ENCODE assay signal across 14 mouse cellular contexts in genomic region chr8:107552234-107552633, GRCm38 (mm10). TPM values are rescaled to one million over a fixed set of nuclear protein-coding genes. Genes with fewer than 3 reads are reported as not detected.
A peak's percentile ranks its signal among the peaks of the same experiment; 100 is the strongest.
DNase-seq lines count a peak whose midpoint lies in the region; ATAC-seq and TF ChIP-seq lines count a peak whose summit lies in the region.
"Had no signal": no experiment of that assay in that cellular context is flagged by ENCODE, and none has a peak within 500 bp of the region (broad histone marks: within the 10 kb centered on the region; RNA-seq: fewer than 3 reads in every experiment).

No protein-coding gene starts in this region.

- peak; percentile 42 for DNase-seq in liver, postnatal 0 days
- DNase-seq in liver, embryonic 11.5 days (ENCODE audit: low spot score), result no peak
- peak; percentile 89 for DNase-seq in MEL (ENCODE audit: low read depth, low spot score)
- no peak for DNase-seq in cerebellum, postnatal 14 days
- no peak for DNase-seq in Muller cell, postnatal 12 days (ENCODE audit: inconsistent ontology term)
- DNase-seq: adrenal gland, postnatal 10 days; layer of hippocampus, adult 9-11 months; midbrain, embryonic 14.5 days; right cerebral cortex, adult 18-20 months had no signal

- H3K27ac ChIP-seq in liver, postnatal 0 days (ENCODE audit: low read depth), result no peak overlapping the region
- no peak overlapping the region for H3K27ac ChIP-seq in liver, embryonic 11.5 days (ENCODE audit: low read depth, low read length)
- H3K27ac ChIP-seq in MEL (ENCODE audit: control insufficient read depth, low read depth, low read length), result no peak overlapping the region
- peak overlapping the region; percentile 41; the same call in 1 of the 2 replicates for H3K27ac ChIP-seq in embryonic facial prominence, embryonic 12.5 days
- H3K27ac ChIP-seq: kidney, postnatal 0 days; lung, embryonic 15.5 days had no signal

- TF ChIP-seq POLR2A in MEL (IDR thresholded peaks at IDR 0.05; ENCODE audit: control insufficient read depth in 1 of 2, insufficient read depth in 1 of 2, low read depth in 1 of 2, low read length in 2 of 2, poor library complexity in 1 of 2), result no peak

- no peak for TF ChIP-seq EP300 in liver, postnatal 0 days (IDR thresholded peaks at IDR 0.05; ENCODE audit: low read depth)
- no peak for TF ChIP-seq EP300 in MEL (IDR thresholded peaks at IDR 0.05; ENCODE audit: low read depth in 1 of 2, low read length in 2 of 2)

- H3K79me2 ChIP-seq in MEL (ENCODE audit: control insufficient read depth, insufficient read depth, low read length, poor library complexity), result no peaks in the 10 kb centered on the region

- no peak overlapping the region for H3K9ac ChIP-seq in liver, postnatal 0 days (replicated peaks)
- no peak overlapping the region for H3K9ac ChIP-seq in liver, embryonic 11.5 days (ENCODE audit: low read depth, low read length)
- no peak overlapping the region for H3K9ac ChIP-seq in MEL (ENCODE audit: control insufficient read depth, low read depth, low read length, poor library complexity, severe bottlenecking)
- H3K9ac ChIP-seq in embryonic facial prominence, embryonic 12.5 days, result no peak overlapping the region
- H3K9ac ChIP-seq: lung, embryonic 15.5 days had no signal

- peaks cover 47% of the 10 kb centered on the region for H3K36me3 ChIP-seq in liver, postnatal 0 days (replicated peaks; ENCODE audit: insufficient read depth, low read length)
- H3K36me3 ChIP-seq in liver, embryonic 11.5 days (ENCODE audit: control insufficient read depth, insufficient read depth, low read length), result peaks cover 5% of the 10 kb centered on the region; the same call in 1 of the 2 replicates
- 0 out of 4 replicates have a peak, but pooled peaks cover 0 to 2% of the 10 kb centered on the region in 2 experiments for H3K36me3 ChIP-seq in MEL (ENCODE audit: control insufficient read depth in 1 of 2, insufficient read depth in 2 of 2, low read length in 2 of 2)
- peaks cover 62% of the 10 kb centered on the region for H3K36me3 ChIP-seq in embryonic facial prominence, embryonic 12.5 days

- H3K4me1 ChIP-seq in liver, postnatal 0 days (ENCODE audit: insufficient read depth), result no peaks in the 10 kb centered on the region
- H3K4me1 ChIP-seq in liver, embryonic 11.5 days (replicated peaks; ENCODE audit: control insufficient read depth, insufficient read depth, low read length), result no peaks in the 10 kb centered on the region
- no peaks in the 10 kb centered on the region; a peak in 1 of 4 replicates for H3K4me1 ChIP-seq in MEL (ENCODE audit: control insufficient read depth in 1 of 2, insufficient read depth in 2 of 2, low read length in 2 of 2)
- H3K4me1 ChIP-seq in embryonic facial prominence, embryonic 12.5 days, result peaks cover 4% of the 10 kb centered on the region; the same call in 1 of the 2 replicates

- H3K9me3 ChIP-seq in liver, postnatal 0 days (ENCODE audit: low read length), result no peaks in the 10 kb centered on the region
- no peaks in the 10 kb centered on the region for H3K9me3 ChIP-seq in liver, embryonic 11.5 days (ENCODE audit: control insufficient read depth, low read length)
- no peaks in the 10 kb centered on the region for H3K9me3 ChIP-seq in MEL (replicated peaks; ENCODE audit: insufficient read depth, low read length)
- H3K9me3 ChIP-seq in embryonic facial prominence, embryonic 12.5 days, result no peaks in the 10 kb centered on the region
- H3K9me3 ChIP-seq: lung, embryonic 15.5 days had no signal

- no peak overlapping the region for H3K4me2 ChIP-seq in liver, postnatal 0 days (ENCODE audit: low read depth, low read length)
- H3K4me2 ChIP-seq in liver, embryonic 11.5 days, result no peak overlapping the region
- 0 out of 2 replicates have a peak overlapping the region, but pooled peaks have one; percentile 24 for H3K4me2 ChIP-seq in embryonic facial prominence, embryonic 12.5 days (replicated peaks)
- H3K4me2 ChIP-seq: heart, embryonic 11.5 days; lung, embryonic 15.5 days had no signal

- no peak for TF ChIP-seq CTCF in liver, postnatal 0 days (IDR thresholded peaks at IDR 0.05; ENCODE audit: low read depth)
- no peak for TF ChIP-seq CTCF in MEL (IDR thresholded peaks at IDR 0.05 in 2 of 3, conservative IDR thresholded peaks at IDR 0.05 in 1 of 3; ENCODE audit: control insufficient read depth in 1 of 3, insufficient read depth in 1 of 3, low read depth in 2 of 3, low read length in 3 of 3, poor library complexity in 1 of 3, severe bottlenecking in 1 of 3)

- no peaks in the 10 kb centered on the region for H3K27me3 ChIP-seq in liver, postnatal 0 days (ENCODE audit: insufficient read depth, low read length)
- no peaks in the 10 kb centered on the region for H3K27me3 ChIP-seq in liver, embryonic 11.5 days (replicated peaks; ENCODE audit: control insufficient read depth, insufficient read depth, low read length)
- no peaks in the 10 kb centered on the region for H3K27me3 ChIP-seq in MEL (ENCODE audit: control insufficient read depth in 1 of 2, insufficient read depth in 2 of 2, low read length in 2 of 2)
- H3K27me3 ChIP-seq in embryonic facial prominence, embryonic 12.5 days, result no peaks in the 10 kb centered on the region
- H3K27me3 ChIP-seq: lung, embryonic 15.5 days had no signal

- TF ChIP-seq RAD21 in MEL (IDR thresholded peaks at IDR 0.05; ENCODE audit: low read depth, low read length), result no peak

- no peak overlapping the region for H3K4me3 ChIP-seq in liver, postnatal 0 days (ENCODE audit: low read depth, low read length)
- H3K4me3 ChIP-seq in liver, embryonic 11.5 days (ENCODE audit: low read depth, low read length), result no peak overlapping the region
- H3K4me3 ChIP-seq in MEL (ENCODE audit: control insufficient read depth in 1 of 2, insufficient read depth in 1 of 2, low read depth in 2 of 2, low read length in 2 of 2), result no peak overlapping the region
- peak overlapping the region; percentile 2; the same call in 1 of the 2 replicates for H3K4me3 ChIP-seq in embryonic facial prominence, embryonic 12.5 days
- H3K4me3 ChIP-seq: lung, embryonic 15.5 days had no signal

- WGBS in liver, postnatal 0 days (ENCODE audit: insufficient replicate concordance), result 33% methylated on average over 6 of the region's 6 CpGs
- 39% methylated on average over 6 of the region's 6 CpGs for WGBS in liver, embryonic 11.5 days
- WGBS in embryonic facial prominence, embryonic 12.5 days, result 65% methylated on average over 6 of the region's 6 CpGs

- no peak for ATAC-seq in liver, postnatal 0 days
- ATAC-seq in liver, embryonic 11.5 days (replicated peaks; ENCODE audit: low FRiP score), result no peak
- no peak for ATAC-seq in embryonic facial prominence, embryonic 12.5 days (ENCODE audit: insufficient number of reproducible peaks, insufficient read depth, low FRiP score, low TSS enrichment)
- peak; percentile 99 for ATAC-seq in megakaryocyte, adult 5-6 weeks (ENCODE audit: poor library complexity, severe bottlenecking)

TF ChIP-seq in MEL, 35 proteins besides CTCF, POLR2A, EP300 and RAD21:
- TF ChIP-seq ELF1 (IDR thresholded peaks at IDR 0.05; ENCODE audit: low read depth, low read length) (peak; percentile 76), GABPA (IDR thresholded peaks at IDR 0.05; ENCODE audit: low read depth, low read length) (no peak), CHD1 (IDR thresholded peaks at IDR 0.05; ENCODE audit: low read depth, low read length) (no peak), RCOR1 (IDR thresholded peaks at IDR 0.05; ENCODE audit: low read depth, low read length) (peak; percentile 59; the same call in 1 of the 2 replicates), SIN3A (IDR thresholded peaks at IDR 0.05; ENCODE audit: low read length) (peak; percentile 33; the same call in 1 of the 2 replicates)

RNA-seq across cellular contexts. Expression of gene Psmd7, which starts 36.0 kb away (rescaled TPM):
- 89.8 and 96.5 TPM in 2 replicates for polyA plus RNA-seq in liver, postnatal 0 days (2015; fragmentation: Nextera tagmentation; extraction: Ambion mirVana)
- 358 and 365 TPM in 2 replicates for polyA plus RNA-seq in liver, embryonic 11.5 days (2014; fragmentation: Nextera tagmentation; extraction: Ambion mirVana)
- 200 and 205 TPM in 2 replicates for total RNA-seq in MEL (2012; rRNA removed)
- polyA plus RNA-seq in MEL (2012; ENCODE audit: insufficient read depth in 1 of 2, insufficient read length in 2 of 2, low read depth in 1 of 2, low replicate concordance in 2 of 2, missing spikeins in 1 of 2), result 100 to 1,000 TPM; 186 to 403 TPM
- 328 and 342 TPM in 2 replicates for polyA plus RNA-seq in embryonic facial prominence, embryonic 12.5 days (2016; fragmentation: Nextera tagmentation; extraction: Ambion mirVana)
- 76.0 and 79.3 TPM in 2 replicates for total RNA-seq in megakaryocyte, adult 5-6 weeks (2015)
- 33.6 and 47.5 TPM in 2 replicates for total RNA-seq in megakaryocyte, adult 5-6 weeks (2017)

Comparison
In these comparisons a context has a peak if more than half of its experiments do, and no peak if none do; other contexts are left out.
1. DNase-seq: peak in liver, postnatal 0 days (single experiment) and MEL (single experiment); none in liver, embryonic 11.5 days (single experiment), cerebellum, postnatal 14 days (0 of 2) and Muller cell, postnatal 12 days (single experiment).